Mouse (Mus musculus) testis, adult 2 months (tissue): ENCODE data around the gene Anapc15. TPM values are rescaled to one million over a fixed set of nuclear protein-coding genes. Genes with fewer than 3 reads are reported as not detected.
"Not testable (repeated sequence)": the region's sequence is repeated elsewhere in the genome, so short reads cannot be mapped to it uniquely, and the experiment has no call there.

Source experiments
- H3K27ac ChIP-seq: fragments of 200-500 bp; 2 replicates; pipeline ENCODE4 v1.5.1; 2012; ENCODE audit warnings: low read depth, low read length; ENCODE audit not compliant: control insufficient read depth, insufficient read depth
- H3K27me3 ChIP-seq: fragments of 200-500 bp; 2 replicates; pipeline ENCODE4 v1.6.1; 2012; ENCODE audit warnings: mild to moderate bottlenecking, low read length, moderate library complexity; ENCODE audit not compliant: control insufficient read depth, insufficient read depth
- H3K36me3 ChIP-seq: fragments of 200-500 bp; 2 replicates; pipeline ENCODE4 v1.6.1; 2012; ENCODE audit warnings: mild to moderate bottlenecking, low read length; ENCODE audit not compliant: control insufficient read depth, insufficient read depth
- H3K4me1 ChIP-seq: fragments of 200-500 bp; 2 replicates; pipeline ENCODE4 v1.6.1; 2012; ENCODE audit warnings: low read length; ENCODE audit not compliant: control insufficient read depth, insufficient read depth
- H3K4me3 ChIP-seq: fragments of 200-500 bp; 2 replicates; pipeline ENCODE4 v1.5.1; 2012; ENCODE audit warnings: low read depth, mild to moderate bottlenecking, low read length, moderate library complexity, mixed read lengths; ENCODE audit not compliant: control insufficient read depth
- CTCF ChIP-seq: fragments of 200-500 bp; IDR thresholded peaks from 2 replicates; pipeline ENCODE4 v1.5.1; 2012; ENCODE audit warnings: low read depth, mild to moderate bottlenecking, inconsistent platforms, low read length, moderate library complexity; ENCODE audit not compliant: control insufficient read depth, insufficient read depth, insufficient replicate concordance
- POLR2A ChIP-seq: fragments of 200-500 bp; IDR thresholded peaks from 2 replicates; pipeline ENCODE4 v1.6.1; 2012; ENCODE audit warnings: low read depth, mild to moderate bottlenecking, inconsistent platforms, low read length, moderate library complexity; ENCODE audit not compliant: control insufficient read depth
- polyA plus RNA-seq: library from polyadenylated mRNA; depleted of rRNA; stranded (reverse); fragments of >200 nt; gene quantifications from 2 replicates; pipeline ENCODE4 v1.2.3, GENCODE M21; 2012

The Anapc15 gene
- polyA plus RNA-seq, 1 experiment, result 83.4 TPM

DNA sequence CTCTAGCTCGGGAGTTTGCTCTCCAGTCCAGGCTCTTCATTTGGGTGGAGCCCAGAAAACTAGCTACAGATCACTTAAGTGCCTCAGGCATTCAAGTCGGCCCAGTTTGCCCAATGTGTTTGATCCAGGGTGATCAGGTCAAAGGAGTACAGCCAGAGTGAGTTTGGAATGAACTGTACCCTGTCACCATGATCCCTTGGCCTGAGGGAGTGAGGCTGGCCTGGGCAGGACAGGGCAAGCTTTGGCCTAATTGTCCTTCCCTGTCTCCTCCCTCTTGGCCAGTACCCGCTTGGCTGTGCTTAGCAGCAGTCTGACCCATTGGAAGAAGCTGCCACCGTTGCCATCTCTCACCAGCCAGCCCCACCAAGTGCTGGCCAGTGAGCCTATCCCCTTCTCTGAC lies 46.6 kb downstream of the Anapc15 start:
- Histone ChIP-seq H3K27me3 (no peaks in the 10 kb centered on the region), H3K4me3 (no peak overlapping the region), H3K36me3 (no peaks in the 10 kb centered on the region; the same call in 1 of the 2 replicates), H3K4me1 (no peaks in the 10 kb centered on the region), H3K27ac (no peak overlapping the region)
- TF ChIP-seq POLR2A (no peak), CTCF (no peak)

- Histone ChIP-seq H3K27ac (no peak overlapping the region), H3K36me3 (no peaks in the 10 kb centered on the region; the same call in 1 of the 2 replicates), H3K4me1 (no peaks in the 10 kb centered on the region), H3K27me3 (no peaks in the 10 kb centered on the region), H3K4me3 (no peak overlapping the region)
- TF ChIP-seq POLR2A (no peak), CTCF (no peak)
Observed at GRCm38 (mm10) chr7:101911982-101912381, 48.5 kb downstream of the Anapc15 start.

- peaks cover 4% of the 10 kb centered on the region for H3K36me3 ChIP-seq
- H3K27ac ChIP-seq, result no peak overlapping the region
- H3K27me3 ChIP-seq, result no peaks in the 10 kb centered on the region
- no peak overlapping the region for H3K4me3 ChIP-seq
- TF ChIP-seq POLR2A (no peak), CTCF (peak; percentile 48; the same call in 1 of the 2 replicates)
- no peaks in the 10 kb centered on the region for H3K4me1 ChIP-seq
Observed at GRCm38 (mm10) chr7:101918071-101918470, 54.6 kb downstream of the Anapc15 start.

DNA sequence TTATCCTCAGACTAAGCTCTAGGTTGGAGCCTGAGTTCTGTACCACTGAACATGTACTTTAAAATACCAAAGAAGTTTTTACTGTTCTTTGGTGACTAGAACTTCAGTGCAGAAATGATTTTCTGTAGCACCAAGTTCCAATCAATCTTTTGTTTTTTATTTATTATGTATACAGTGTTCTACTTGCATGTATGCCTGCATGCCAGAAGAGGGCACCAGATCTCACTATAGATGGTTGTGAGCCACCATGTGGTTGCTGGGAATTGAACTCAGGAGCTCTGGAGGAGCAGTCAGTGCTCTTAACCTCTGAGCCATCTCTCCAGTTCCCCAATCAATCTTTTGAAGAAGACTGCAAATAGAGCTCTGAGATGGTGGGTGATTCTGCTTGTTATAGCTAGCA lies 62.4 kb downstream of the Anapc15 start:
- H3K4me3 ChIP-seq, H3K27ac ChIP-seq, H3K36me3 ChIP-seq, H3K27me3 ChIP-seq, H3K4me1 ChIP-seq: not testable (repeated sequence)

DNA sequence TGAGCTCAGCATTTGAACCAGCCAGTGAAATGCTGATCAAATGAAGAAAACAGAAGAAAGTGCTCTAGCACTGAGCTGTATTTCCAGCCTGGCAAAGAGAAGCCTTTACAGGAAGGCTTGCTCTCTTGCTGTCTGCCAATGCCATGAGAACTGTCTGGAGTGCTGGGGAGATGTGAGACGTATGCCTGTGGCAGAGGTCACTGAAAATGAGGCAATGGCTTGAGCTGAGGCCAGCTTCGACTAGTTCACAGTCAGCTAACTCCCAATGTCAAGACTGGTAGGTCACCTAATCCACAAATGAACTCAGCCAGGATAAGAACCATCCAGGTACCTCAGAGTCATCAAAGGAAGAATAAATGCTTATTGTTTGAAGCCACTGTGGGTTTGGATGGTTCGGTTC lies 64.6 kb downstream of the Anapc15 start:
- TF ChIP-seq CTCF (no peak), POLR2A (no peak)
- Histone ChIP-seq H3K27me3 (no peaks in the 10 kb centered on the region), H3K4me1 (no peaks in the 10 kb centered on the region), H3K27ac (no peak overlapping the region), H3K36me3 (no peaks in the 10 kb centered on the region; the same call in 1 of the 2 replicates), H3K4me3 (no peak overlapping the region)

- TF ChIP-seq CTCF (no peak), POLR2A (no peak)
- no peaks in the 10 kb centered on the region for H3K4me1 ChIP-seq
- H3K27ac ChIP-seq, result no peak overlapping the region
- H3K36me3 ChIP-seq, result no peaks in the 10 kb centered on the region; the same call in 1 of the 2 replicates
- peak overlapping the region; percentile 44; the same call in 1 of the 2 replicates for H3K4me3 ChIP-seq
- H3K27me3 ChIP-seq, result no peaks in the 10 kb centered on the region
Observed at GRCm38 (mm10) chr7:101932551-101932950, 69.0 kb downstream of the Anapc15 start.

- Histone ChIP-seq H3K27me3 (no peaks in the 10 kb centered on the region), H3K4me1 (no peaks in the 10 kb centered on the region), H3K4me3 (peak overlapping the region; percentile 92), H3K36me3 (no peaks in the 10 kb centered on the region; the same call in 1 of the 2 replicates), H3K27ac (peak overlapping the region; percentile 89)
- TF ChIP-seq CTCF (no peak), POLR2A (no peak)
Observed at GRCm38 (mm10) chr7:101933300-101933699, 69.8 kb downstream of the Anapc15 start.

DNA sequence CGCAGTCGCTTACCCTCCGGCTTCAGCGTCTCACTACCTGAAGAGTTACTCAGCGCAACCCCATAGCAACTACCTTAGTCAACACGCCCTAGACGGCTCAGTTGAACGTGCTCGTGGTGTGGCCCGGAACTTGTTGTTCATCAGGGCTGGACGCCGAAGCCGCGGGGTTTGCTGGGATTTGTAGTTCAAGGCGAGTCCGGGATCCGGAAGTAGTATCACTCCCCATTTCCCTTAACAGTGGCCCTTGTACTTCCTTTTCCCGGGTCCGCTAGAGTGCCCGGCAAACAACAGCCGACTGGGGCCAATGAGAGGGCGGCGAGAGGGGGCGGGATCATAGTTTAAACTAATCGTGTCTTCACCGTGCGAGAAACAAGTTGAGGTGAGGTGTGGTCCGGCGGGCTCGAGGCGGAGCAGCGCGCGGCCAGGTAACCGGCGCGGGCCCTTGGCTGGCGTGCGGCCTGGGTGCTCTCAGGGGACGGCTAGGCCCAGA lies 70.3 kb downstream of the Anapc15 start, which contains the start of the genes Lrrc51 and Numa1:
Gene Lrrc51, minus strand, starts transcription at position 145 of the 490 bp plus-strand sequence.
Gene Numa1, plus strand, starts transcription at position 361 of the 490 bp plus-strand sequence.
- TF ChIP-seq POLR2A, result peak; percentile 76
- no peak for TF ChIP-seq CTCF
- H3K36me3 ChIP-seq, result no peaks in the 10 kb centered on the region; the same call in 1 of the 2 replicates
- no peaks in the 10 kb centered on the region for H3K27me3 ChIP-seq

More for the DNA sequence above, 70.3 kb downstream of the Anapc15 start, which contains the start of the genes Lrrc51 and Numa1:
- Histone ChIP-seq H3K4me3 (peak within 1 kb of the TSS; percentile 92), H3K27ac (peak within 1 kb of the TSS; percentile 89), H3K4me1 (no peaks in the 10 kb centered on the region)
